Mouse (Mus musculus): ENCODE results near the gene Nek9. TPM values are rescaled to one million over a fixed set of nuclear protein-coding genes. Genes with fewer than 3 reads are reported as not detected.

The Nek9 gene
- 9.1 and 9.9 TPM in 2 replicates for polyA plus RNA-seq (2012; ENCODE audit: low replicate concordance)

DNA sequence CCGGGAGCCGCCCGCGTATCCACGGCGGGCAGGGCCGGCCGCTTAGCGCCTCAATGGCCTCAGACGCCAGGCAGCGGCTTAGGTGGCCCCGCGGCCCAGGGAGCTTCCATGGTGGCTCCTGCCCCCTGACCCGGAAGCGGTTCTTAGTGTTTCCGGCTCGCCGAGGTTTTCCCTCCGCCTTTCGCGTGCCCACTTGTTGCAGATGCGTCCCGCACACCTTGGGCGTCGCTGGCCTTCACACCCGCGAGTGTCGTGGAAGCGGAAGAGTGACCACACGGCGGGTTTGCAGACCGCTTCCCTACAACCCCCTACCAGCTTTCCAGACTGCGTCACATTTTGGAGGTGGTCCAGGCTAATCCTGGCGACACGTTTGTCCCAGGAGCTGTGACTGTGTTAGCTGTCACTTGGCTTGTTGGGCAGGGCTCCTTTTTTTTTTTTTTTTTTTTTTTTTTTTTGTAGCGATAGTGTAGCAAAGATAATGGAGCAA is at the start of gene Nek9:
Gene Nek9 (minus strand): TSS at position 120 of the 487 bp plus-strand sequence.

DNA sequence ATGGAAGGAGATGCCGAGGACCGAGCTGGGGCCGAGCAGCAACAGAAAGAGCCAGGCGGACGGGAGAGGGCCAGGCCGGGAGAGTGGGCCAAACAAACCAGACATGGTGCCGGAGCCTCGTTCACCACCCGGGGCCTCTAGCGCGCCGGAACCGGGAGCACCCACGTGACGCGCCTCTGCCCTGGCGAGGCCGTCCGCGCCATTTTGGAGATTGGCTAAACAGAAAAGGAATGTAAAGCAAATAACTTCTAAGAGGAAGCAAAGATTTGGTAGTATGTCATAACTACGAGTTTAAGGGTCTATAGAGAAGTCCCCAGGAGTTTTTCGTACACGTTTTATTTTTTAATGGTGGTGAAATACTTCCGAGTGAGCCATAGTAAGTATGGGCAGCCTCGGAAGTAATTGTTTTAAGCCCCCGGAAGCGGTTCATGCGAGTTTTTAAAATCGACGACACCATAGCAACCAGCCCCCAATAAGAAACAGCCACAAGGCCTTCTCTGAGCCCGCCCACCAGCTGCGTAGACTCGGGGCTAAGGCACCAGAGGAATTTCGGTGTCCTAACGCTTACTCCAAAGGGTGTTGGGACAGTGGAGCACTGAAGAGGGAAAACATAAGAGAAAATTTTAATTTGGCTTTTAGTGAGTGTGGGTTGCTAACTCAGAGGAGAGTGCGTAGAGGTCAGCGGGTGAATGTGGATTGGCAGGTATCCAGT is 35.6 kb upstream of the Nek9 start, which contains the start of gene Tmed10:
Gene Tmed10 (minus strand): TSS at position 287 of the 712 bp plus-strand sequence.

DNA sequence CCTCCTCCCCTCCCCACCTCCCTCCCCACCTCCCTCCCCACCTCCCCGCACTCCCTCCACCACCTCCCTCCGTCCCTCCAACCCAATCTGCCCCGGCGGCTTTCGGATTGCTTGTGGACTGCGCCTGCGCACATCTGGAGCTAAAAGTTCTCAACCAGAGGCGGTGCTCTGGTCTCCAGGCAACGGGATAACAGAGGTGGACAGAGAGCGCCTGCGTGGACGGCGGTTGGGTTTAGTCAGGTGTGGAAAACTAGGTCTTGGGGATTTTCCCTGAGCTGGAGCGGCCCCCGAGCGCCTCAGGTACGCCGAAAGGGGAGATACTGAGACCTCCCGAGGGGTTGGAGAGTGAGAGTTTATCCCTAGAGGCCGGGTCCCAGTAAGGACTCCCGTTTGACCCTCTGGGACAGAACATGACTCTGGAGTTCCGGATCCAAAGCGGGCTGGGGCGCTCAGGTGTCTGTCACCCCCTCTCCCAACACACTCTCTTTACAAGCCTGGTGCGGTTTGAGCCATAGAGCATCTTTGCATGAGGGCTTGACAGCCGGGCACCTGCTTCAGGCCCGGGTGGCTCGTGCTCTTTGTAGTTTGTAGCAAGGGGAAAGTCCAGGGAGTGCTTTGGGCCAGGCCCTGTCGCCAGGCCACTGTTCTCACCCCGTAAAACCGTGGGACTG is 50.5 kb downstream of the Nek9 start, which contains the start of gene Zc2hc1c:
Gene Zc2hc1c (plus strand): TSS at position 106 of the 671 bp plus-strand sequence.

DNA sequence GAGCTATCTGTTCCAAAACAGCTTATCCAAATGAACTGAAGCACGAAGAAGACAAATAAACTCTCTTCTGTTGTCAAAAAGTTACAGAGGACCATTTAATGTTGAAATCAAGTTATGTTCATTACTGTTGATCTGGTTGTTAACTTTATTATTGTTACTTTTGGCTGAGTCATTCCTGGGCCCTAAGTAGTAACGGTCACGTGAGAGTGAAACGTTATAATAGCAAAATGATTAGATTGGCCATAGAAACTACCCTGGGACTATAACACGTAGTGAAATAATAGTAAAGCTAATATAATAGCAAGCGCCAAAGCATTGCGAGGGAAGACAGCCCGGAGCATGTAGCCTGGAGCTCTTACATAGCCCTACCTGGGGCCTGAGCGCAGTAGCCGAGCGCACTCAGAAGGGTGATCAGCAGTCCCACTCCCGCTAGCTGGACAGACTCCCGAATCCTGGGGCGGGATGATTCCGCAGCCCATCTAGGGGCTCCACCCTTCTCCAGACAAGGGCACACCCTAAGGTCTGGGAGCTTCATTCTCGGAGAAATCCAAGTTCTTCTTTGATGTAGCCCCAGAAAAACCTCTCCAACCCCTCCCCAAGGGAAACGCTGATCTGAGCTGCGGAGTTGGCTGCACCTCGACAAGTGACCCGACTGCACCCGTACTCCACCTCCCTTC is 51.2 kb downstream of the Nek9 start, which contains the start of gene Acyp1:
Gene Acyp1 (minus strand): TSS at position 630 of the 677 bp plus-strand sequence.

DNA sequence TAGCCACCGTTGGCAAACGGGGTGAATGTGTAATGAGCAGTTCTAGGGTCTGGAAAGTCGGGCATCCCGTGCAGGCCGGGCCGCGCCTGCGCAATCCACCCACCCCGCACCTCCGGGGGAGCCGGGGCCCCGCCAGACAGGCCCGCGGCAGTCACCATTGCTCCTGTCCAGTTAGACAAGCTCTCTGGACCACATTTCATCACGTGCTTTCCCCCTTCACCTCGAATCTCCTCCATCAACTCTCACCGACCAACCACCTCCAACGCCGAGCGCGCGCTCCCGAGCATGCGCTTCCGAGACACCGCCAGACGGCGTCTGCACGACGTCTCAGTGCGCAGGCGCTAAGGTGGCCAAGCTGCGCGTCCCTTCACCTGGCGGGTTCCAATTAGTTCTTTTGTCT is 68.8 kb downstream of the Nek9 start, which contains the start of gene Mlh3:
Gene Mlh3 (minus strand): TSS at position 281 of the 400 bp plus-strand sequence.

Other genes starting within 250 kb of the Nek9 start
- 4.8 and 9.4 TPM in 2 replicates for gene Prox2, start 228.6 kb downstream of the Nek9 start, polyA plus RNA-seq (2012; ENCODE audit: low replicate concordance)
- 1,237 and 1,461 TPM in 2 replicates for gene Dlst, start 228.5 kb downstream of the Nek9 start, polyA plus RNA-seq (2012; ENCODE audit: low replicate concordance)
- gene Rps6kl1, start 188.1 kb downstream of the Nek9 start, polyA plus RNA-seq (2012; ENCODE audit: low replicate concordance), result 0.09 and 0.44 TPM in 2 replicates
- not detected in 2 replicates for gene Pgf, start 161.6 kb downstream of the Nek9 start, polyA plus RNA-seq (2012; ENCODE audit: low replicate concordance)
- gene Eif2b2, start 119.9 kb downstream of the Nek9 start, polyA plus RNA-seq (2012; ENCODE audit: low replicate concordance), result 86.6 and 239 TPM in 2 replicates
- 2.5 and 3.7 TPM in 2 replicates for gene Mlh3, start 68.8 kb downstream of the Nek9 start, polyA plus RNA-seq (2012; ENCODE audit: low replicate concordance)
- 15.3 and 25.8 TPM in 2 replicates for gene Acyp1, start 50.9 kb downstream of the Nek9 start, polyA plus RNA-seq (2012; ENCODE audit: low replicate concordance)
- 0.19 TPM in 1 of 2 replicates, not detected in the other for gene Zc2hc1c, start 50.8 kb downstream of the Nek9 start, polyA plus RNA-seq (2012; ENCODE audit: low replicate concordance)
- gene Tmed10, start 35.5 kb upstream of the Nek9 start, polyA plus RNA-seq (2012; ENCODE audit: low replicate concordance), result 125 and 220 TPM in 2 replicates
- gene Fos, start 134.5 kb upstream of the Nek9 start, polyA plus RNA-seq (2012; ENCODE audit: low replicate concordance), result 11.3 and 48.2 TPM in 2 replicates